In genomic region chr2:141889497-141889896, GRCm38 (mm10) we compare ENCODE assay signal across 30 mouse cellular contexts.
DNase-seq lines count a peak whose midpoint lies in the region; ATAC-seq and TF ChIP-seq lines count a peak whose summit lies in the region.
"Had no signal": no experiment of that assay in that cellular context is flagged by ENCODE, and none has a peak within 500 bp of the region (broad histone marks: within the 10 kb centered on the region; RNA-seq: fewer than 3 reads in every experiment).

No protein-coding gene starts in this region.

- no peak for TF ChIP-seq POLR2A in heart, adult 2 months (IDR thresholded peaks at IDR 0.05; ENCODE audit: insufficient read depth, low read depth, low read length)

- no peak overlapping the region for H3K9ac ChIP-seq in liver, embryonic 12.5 days
- H3K9ac ChIP-seq in liver, embryonic 11.5 days (ENCODE audit: low read depth, low read length): no peak overlapping the region
- no peak overlapping the region for H3K9ac ChIP-seq in liver, embryonic 15.5 days
- H3K9ac ChIP-seq in heart, adult 2 months (ENCODE audit: low read depth, low read length): no peak overlapping the region
- H3K9ac ChIP-seq: forebrain, embryonic 12.5 days; forebrain, embryonic 15.5 days; heart, embryonic 12.5 days; heart, embryonic 15.5 days; hindbrain, embryonic 14.5 days had no signal

- no peak for TF ChIP-seq CTCF in heart, adult 2 months (IDR thresholded peaks at IDR 0.05)

- ATAC-seq in liver, embryonic 12.5 days: peak; percentile 46; the same call in 1 of the 2 replicates
- no peak for ATAC-seq in liver, embryonic 11.5 days (replicated peaks; ENCODE audit: low FRiP score)
- ATAC-seq in liver, embryonic 15.5 days (ENCODE audit: insufficient read depth): 0 out of 2 replicates have a peak, but pooled peaks have one; percentile 15
- ATAC-seq: forebrain, embryonic 15.5 days; hindbrain, postnatal 0 days; inflammation-experienced regulatory T-cells, adult 6 months; Patski had no signal

- intact Hi-C loops in heart, adult 2 months (cut with DNase I): no loop called here

- TF ChIP-seq EP300 in heart, adult 2 months (IDR thresholded peaks at IDR 0.05; ENCODE audit: insufficient read depth, low read depth, low read length): no peak

- no peaks in the 10 kb centered on the region for H3K9me3 ChIP-seq in liver, embryonic 12.5 days (replicated peaks)
- no peaks in the 10 kb centered on the region for H3K9me3 ChIP-seq in liver, embryonic 11.5 days (ENCODE audit: control insufficient read depth, low read length)
- no peaks in the 10 kb centered on the region for H3K9me3 ChIP-seq in liver, embryonic 15.5 days (replicated peaks)
- H3K9me3 ChIP-seq: forebrain, embryonic 12.5 days; forebrain, embryonic 15.5 days; heart, embryonic 12.5 days; heart, embryonic 15.5 days had no signal

- no peak overlapping the region for H3K4me2 ChIP-seq in liver, embryonic 12.5 days
- no peak overlapping the region for H3K4me2 ChIP-seq in liver, embryonic 11.5 days
- no peak overlapping the region for H3K4me2 ChIP-seq in liver, embryonic 15.5 days
- H3K4me2 ChIP-seq: forebrain, embryonic 12.5 days; forebrain, embryonic 15.5 days; heart, embryonic 12.5 days; heart, embryonic 15.5 days; hindbrain, embryonic 14.5 days had no signal

- DNase-seq in liver, embryonic 11.5 days (ENCODE audit: low spot score): no peak
- DNase-seq in c-Kit-positive CD71-positive TER-119-positive erythroid progenitor cells, embryonic 14.5 days (ENCODE audit: low spot score): peak; percentile 1
- no peak for DNase-seq in heart, adult 2 months
- DNase-seq in heart, postnatal 4 days: no peak
- DNase-seq in ovary, postnatal 10 days (ENCODE audit: low spot score): no peak
- DNase-seq: adrenal gland, postnatal 10 days; adrenal gland, postnatal 36 days; B cell, adult 2 months; cerebellum, adult 11-12 months; cerebellum, adult 8-10 months; cerebellum, postnatal 10 days; cerebellum, postnatal 36 days; embryo, embryonic 11 days; gastrocnemius, postnatal 36 days; heart, adult 11 months; heart, postnatal 10 days; heart, postnatal 36 days had no signal

- no peaks in the 10 kb centered on the region for H3K36me3 ChIP-seq in liver, embryonic 12.5 days
- no peaks in the 10 kb centered on the region for H3K36me3 ChIP-seq in liver, embryonic 11.5 days (ENCODE audit: control insufficient read depth, insufficient read depth, low read length)
- H3K36me3 ChIP-seq in liver, embryonic 15.5 days (replicated peaks): no peaks in the 10 kb centered on the region
- H3K36me3 ChIP-seq in heart, adult 2 months (ENCODE audit: control insufficient read depth, insufficient read depth, low read length): no peaks in the 10 kb centered on the region
- H3K36me3 ChIP-seq: forebrain, embryonic 12.5 days; forebrain, embryonic 15.5 days; G1E; heart, embryonic 12.5 days; heart, embryonic 15.5 days had no signal

- H3K27me3 ChIP-seq in liver, embryonic 12.5 days (replicated peaks): no peaks in the 10 kb centered on the region
- no peaks in the 10 kb centered on the region for H3K27me3 ChIP-seq in liver, embryonic 11.5 days (replicated peaks; ENCODE audit: control insufficient read depth, insufficient read depth, low read length)
- no peaks in the 10 kb centered on the region for H3K27me3 ChIP-seq in liver, embryonic 15.5 days
- H3K27me3 ChIP-seq in heart, adult 2 months (ENCODE audit: control insufficient read depth, insufficient read depth, low read length): no peaks in the 10 kb centered on the region
- H3K27me3 ChIP-seq: CH12.LX; forebrain, embryonic 12.5 days; forebrain, embryonic 15.5 days; heart, embryonic 12.5 days; heart, embryonic 15.5 days had no signal

- no peaks in the 10 kb centered on the region for H3K4me1 ChIP-seq in liver, embryonic 12.5 days
- H3K4me1 ChIP-seq in liver, embryonic 11.5 days (replicated peaks; ENCODE audit: control insufficient read depth, insufficient read depth, low read length): no peaks in the 10 kb centered on the region
- no peaks in the 10 kb centered on the region for H3K4me1 ChIP-seq in liver, embryonic 15.5 days (replicated peaks)
- H3K4me1 ChIP-seq in heart, adult 2 months (ENCODE audit: control insufficient read depth, insufficient read depth, low read length): no peaks in the 10 kb centered on the region
- H3K4me1 ChIP-seq: forebrain, embryonic 12.5 days; forebrain, embryonic 15.5 days; heart, embryonic 12.5 days; heart, embryonic 15.5 days had no signal

- no peak overlapping the region for H3K4me3 ChIP-seq in liver, embryonic 12.5 days
- H3K4me3 ChIP-seq in liver, embryonic 11.5 days (ENCODE audit: low read depth, low read length): no peak overlapping the region
- no peak overlapping the region for H3K4me3 ChIP-seq in liver, embryonic 15.5 days (replicated peaks)
- H3K4me3 ChIP-seq in heart, adult 2 months: no peak overlapping the region
- H3K4me3 ChIP-seq: erythroblast, embryonic 14.5 days; forebrain, embryonic 12.5 days; forebrain, embryonic 15.5 days; heart, embryonic 12.5 days; heart, embryonic 15.5 days had no signal

- H3K27ac ChIP-seq in liver, embryonic 12.5 days: no peak overlapping the region
- no peak overlapping the region for H3K27ac ChIP-seq in liver, embryonic 11.5 days (ENCODE audit: low read depth, low read length)
- no peak overlapping the region for H3K27ac ChIP-seq in liver, embryonic 15.5 days (replicated peaks)
- H3K27ac ChIP-seq in heart, adult 2 months: no peak overlapping the region
- H3K27ac ChIP-seq: forebrain, embryonic 12.5 days; forebrain, embryonic 15.5 days; heart, embryonic 15.5 days; hindbrain, embryonic 14.5 days; hindbrain, postnatal 0 days had no signal

- no peaks in the 10 kb centered on the region for H3K79me2 ChIP-seq in heart, adult 2 months (replicated peaks; ENCODE audit: control insufficient read depth, insufficient read depth, low read length)

- WGBS in liver, embryonic 12.5 days (ENCODE audit: insufficient replicate concordance): 33% methylated on average over 2 of the region's 2 CpGs
- WGBS in liver, embryonic 11.5 days: 48% methylated on average over 2 of the region's 2 CpGs
- 27% methylated on average over 2 of the region's 2 CpGs for WGBS in liver, embryonic 15.5 days (ENCODE audit: insufficient replicate concordance)
- WGBS in heart, adult 2 months: 32% methylated on average over 2 of the region's 2 CpGs
